In genomic region chr19:3685611-3686214, GRCm38 (mm10) we compare ENCODE assay signal across 8 mouse cellular contexts. TPM values are rescaled to one million over a fixed set of nuclear protein-coding genes. Genes with fewer than 3 reads are reported as not detected.
DNase-seq lines count a peak whose midpoint lies in the region; ATAC-seq lines count a peak whose summit lies in the region.

No protein-coding gene starts in this region.

- peak overlapping the region; percentile 98 for H3K9ac ChIP-seq in embryonic facial prominence, embryonic 11.5 days (replicated peaks; ENCODE audit: low read length)
- peak overlapping the region; percentile 79 for H3K9ac ChIP-seq in liver, embryonic 12.5 days
- peak overlapping the region; percentile 86 for H3K9ac ChIP-seq in neural tube, embryonic 11.5 days (ENCODE audit: low read length)

- H3K4me1 ChIP-seq in embryonic facial prominence, embryonic 11.5 days (ENCODE audit: control insufficient read depth, insufficient read depth, low read length) = no peaks in the 10 kb centered on the region
- peaks cover 71% of the 10 kb centered on the region for H3K4me1 ChIP-seq in liver, embryonic 12.5 days
- H3K4me1 ChIP-seq in neural tube, embryonic 11.5 days (ENCODE audit: control insufficient read depth, insufficient read depth, low read length) = peaks cover 15% of the 10 kb centered on the region

- peak overlapping the region; percentile 75 for H3K27ac ChIP-seq in embryonic facial prominence, embryonic 11.5 days (replicated peaks; ENCODE audit: low read depth, low read length)
- H3K27ac ChIP-seq in liver, embryonic 12.5 days = peak overlapping the region; percentile 75
- no peak overlapping the region for H3K27ac ChIP-seq in neural tube, embryonic 11.5 days (ENCODE audit: low read depth, low read length)

- H3K9me3 ChIP-seq in embryonic facial prominence, embryonic 11.5 days (replicated peaks; ENCODE audit: control insufficient read depth, low read length) = no peaks in the 10 kb centered on the region
- no peaks in the 10 kb centered on the region for H3K9me3 ChIP-seq in liver, embryonic 12.5 days (replicated peaks)
- no peaks in the 10 kb centered on the region for H3K9me3 ChIP-seq in neural tube, embryonic 11.5 days (ENCODE audit: control insufficient read depth, low read length)

- no peaks in the 10 kb centered on the region for H3K27me3 ChIP-seq in embryonic facial prominence, embryonic 11.5 days (ENCODE audit: control insufficient read depth, insufficient read depth, low read length)
- H3K27me3 ChIP-seq in liver, embryonic 12.5 days (replicated peaks) = peaks cover 33% of the 10 kb centered on the region
- H3K27me3 ChIP-seq in neural tube, embryonic 11.5 days (ENCODE audit: control insufficient read depth, insufficient read depth, low read length) = no peaks in the 10 kb centered on the region; the same call in 1 of the 2 replicates

- intact Hi-C loops in heart, postnatal 14 days (cut with DNase I) = loop anchor here (2.0 to 10.0 kb wide), 3 partner anchors 17 to 361 kb away; partner anchors contain the start of gene Cpt1a

- H3K4me3 ChIP-seq in embryonic facial prominence, embryonic 11.5 days (ENCODE audit: low read depth, low read length) = peak overlapping the region; percentile 98
- H3K4me3 ChIP-seq in liver, embryonic 12.5 days = peak overlapping the region; percentile 73
- H3K4me3 ChIP-seq in neural tube, embryonic 11.5 days (ENCODE audit: low read depth, low read length) = peak overlapping the region; percentile 94

- H3K4me2 ChIP-seq in embryonic facial prominence, embryonic 11.5 days (ENCODE audit: low read depth, low read length) = peak overlapping the region; percentile 98
- peak overlapping the region; percentile 94 for H3K4me2 ChIP-seq in liver, embryonic 12.5 days
- peak overlapping the region; percentile 94 for H3K4me2 ChIP-seq in neural tube, embryonic 11.5 days (ENCODE audit: low read depth)

- peak; percentile 54 for DNase-seq in ovary, postnatal 36 days (ENCODE audit: low spot score)
- no peak for DNase-seq in ovary, adult 18-20 months (ENCODE audit: low spot score)
- peak; percentile 47 for DNase-seq in embryonic facial prominence, embryonic 11.5 days (ENCODE audit: low spot score)
- DNase-seq in heart, postnatal 14 days = peak; percentile 55 to 61
- DNase-seq in neural tube, embryonic 11.5 days (ENCODE audit: low spot score) = peak; percentile 44
- DNase-seq in layer of hippocampus, adult 11-12 months (ENCODE audit: low spot score) = no peak
- DNase-seq in cerebellum, adult 11 months = no peak

- WGBS in embryonic facial prominence, embryonic 11.5 days = under 1% methylated on average over 44 of the region's 45 CpGs
- 1% methylated on average over 45 of the region's 45 CpGs for WGBS in liver, embryonic 12.5 days (ENCODE audit: insufficient replicate concordance)
- WGBS in neural tube, embryonic 11.5 days = under 1% methylated on average over 45 of the region's 45 CpGs

- no peaks in the 10 kb centered on the region for H3K36me3 ChIP-seq in embryonic facial prominence, embryonic 11.5 days (replicated peaks; ENCODE audit: control insufficient read depth, insufficient read depth, low read depth, low read length)
- H3K36me3 ChIP-seq in liver, embryonic 12.5 days = no peaks in the 10 kb centered on the region
- H3K36me3 ChIP-seq in neural tube, embryonic 11.5 days (ENCODE audit: control insufficient read depth, insufficient read depth, low read length) = no peaks in the 10 kb centered on the region

- peak; percentile 27; the same call in 1 of the 2 replicates for ATAC-seq in embryonic facial prominence, embryonic 11.5 days (replicated peaks; ENCODE audit: insufficient number of reproducible peaks, low FRiP score, low TSS enrichment, low read depth)
- no peak for ATAC-seq in liver, embryonic 12.5 days
- ATAC-seq in neural tube, embryonic 11.5 days (ENCODE audit: insufficient read depth, low FRiP score, low TSS enrichment) = no peak

RNA-seq across cellular contexts. Expression of gene Lrp5, which starts 0.7 kb away (rescaled TPM):
- polyA plus RNA-seq in embryonic facial prominence, embryonic 11.5 days (2014; fragmentation: Nextera tagmentation; extraction: Ambion mirVana) = 5.2 and 5.3 TPM in 2 replicates
- total RNA-seq in heart, postnatal 14 days (2021) = 10 to 100 TPM; 47.8 to 52.8 TPM
- 2.7 TPM in 2 replicates for polyA plus RNA-seq in liver, embryonic 12.5 days (2016; fragmentation: Nextera tagmentation; extraction: Ambion mirVana)
- polyA plus RNA-seq in neural tube, embryonic 11.5 days (2014; fragmentation: Nextera tagmentation; extraction: Ambion mirVana) = 3.2 and 3.8 TPM in 2 replicates

RNA-seq across cellular contexts. Expression of gene 1810055G02Rik, which starts 22.4 kb away (rescaled TPM):
- 37.9 and 39.0 TPM in 2 replicates for polyA plus RNA-seq in embryonic facial prominence, embryonic 11.5 days (2014; fragmentation: Nextera tagmentation; extraction: Ambion mirVana)
- 1 to 10 TPM; 8.9 TPM for total RNA-seq in heart, postnatal 14 days (2021)
- polyA plus RNA-seq in liver, embryonic 12.5 days (2016; fragmentation: Nextera tagmentation; extraction: Ambion mirVana) = 16.4 and 16.5 TPM in 2 replicates
- polyA plus RNA-seq in neural tube, embryonic 11.5 days (2014; fragmentation: Nextera tagmentation; extraction: Ambion mirVana) = 44.5 and 46.7 TPM in 2 replicates

Comparison
In these comparisons a context has a peak if more than half of its experiments do, and no peak if none do; other contexts are left out.
1. DNase-seq: peak in ovary, postnatal 36 days (single experiment), embryonic facial prominence, embryonic 11.5 days (single experiment), heart, postnatal 14 days (2 of 2) and neural tube, embryonic 11.5 days (single experiment); none in ovary, adult 18-20 months (single experiment), layer of hippocampus, adult 11-12 months (single experiment) and cerebellum, adult 11 months (single experiment).
2. Peak in every context shown above with its lines, with median percentiles within 50 percentile points of each other: H3K4me2 ChIP-seq, H3K4me3 ChIP-seq and H3K9ac ChIP-seq.